Comparison of ENCODE assay signal across 20 mouse cellular contexts in genomic region chr9:56605443-56605806, GRCm38 (mm10).
DNase-seq lines count a peak whose midpoint lies in the region; ATAC-seq lines count a peak whose summit lies in the region.
"Had no signal": no experiment of that assay in that cellular context is flagged by ENCODE, and none has a peak within 500 bp of the region (broad histone marks: within the 10 kb centered on the region; RNA-seq: fewer than 3 reads in every experiment).

No protein-coding gene starts in this region.

- DNase-seq in hindbrain, embryonic 11.5 days (ENCODE audit: low spot score): no peak
- DNase-seq in MN1 (ENCODE audit: low spot score): peak; percentile 14
- no peak for DNase-seq in midbrain, embryonic 14.5 days
- no peak for DNase-seq in layer of hippocampus, postnatal 10 days (ENCODE audit: low spot score in 2 of 2)
- DNase-seq in testis, postnatal 10 days (ENCODE audit: low spot score): no peak
- DNase-seq: cerebellum, adult 9-10 months; gastrocnemius, postnatal 10 days; heart, adult 2 months; kidney, adult 11 months; layer of hippocampus, adult 9-11 months; lung, adult 2 months; right cerebral cortex, postnatal 4 days had no signal

- H3K9ac ChIP-seq in hindbrain, embryonic 12.5 days: no peak overlapping the region
- no peak overlapping the region for H3K9ac ChIP-seq in hindbrain, embryonic 11.5 days (ENCODE audit: low read depth, low read length)
- no peak overlapping the region for H3K9ac ChIP-seq in forebrain, embryonic 15.5 days (replicated peaks)
- H3K9ac ChIP-seq in midbrain, embryonic 14.5 days (replicated peaks; ENCODE audit: low read length): no peak overlapping the region
- H3K9ac ChIP-seq: liver, embryonic 12.5 days had no signal

- H3K27me3 ChIP-seq in hindbrain, embryonic 12.5 days: peaks cover 3% of the 10 kb centered on the region; the same call in 1 of the 2 replicates
- no peaks in the 10 kb centered on the region for H3K27me3 ChIP-seq in hindbrain, embryonic 11.5 days (ENCODE audit: control insufficient read depth, insufficient read depth, low read length)
- no peaks in the 10 kb centered on the region; the same call in 1 of the 2 replicates for H3K27me3 ChIP-seq in forebrain, embryonic 15.5 days
- H3K27me3 ChIP-seq in midbrain, embryonic 14.5 days (ENCODE audit: control insufficient read depth, insufficient read depth, low read length): no peaks in the 10 kb centered on the region

- peak overlapping the region; percentile 58; the same call in 1 of the 2 replicates for H3K27ac ChIP-seq in hindbrain, embryonic 12.5 days
- H3K27ac ChIP-seq in hindbrain, embryonic 11.5 days (ENCODE audit: low read depth, low read length): no peak overlapping the region
- H3K27ac ChIP-seq in forebrain, embryonic 15.5 days (replicated peaks): peak overlapping the region; percentile 62
- peak overlapping the region; percentile 43; the same call in 1 of the 2 replicates for H3K27ac ChIP-seq in midbrain, embryonic 14.5 days (replicated peaks; ENCODE audit: low read depth, low read length)
- H3K27ac ChIP-seq: heart, adult 2 months; limb, embryonic 12.5 days; liver, embryonic 12.5 days; stomach, postnatal 0 days had no signal

- H3K9me3 ChIP-seq in hindbrain, embryonic 12.5 days (replicated peaks): no peaks in the 10 kb centered on the region
- H3K9me3 ChIP-seq in hindbrain, embryonic 11.5 days (ENCODE audit: control insufficient read depth, low read length): no peaks in the 10 kb centered on the region
- no peaks in the 10 kb centered on the region for H3K9me3 ChIP-seq in forebrain, embryonic 15.5 days
- H3K9me3 ChIP-seq in midbrain, embryonic 14.5 days (ENCODE audit: control insufficient read depth, low read length): no peaks in the 10 kb centered on the region
- H3K9me3 ChIP-seq: embryonic facial prominence, embryonic 10.5 days; limb, embryonic 12.5 days; liver, embryonic 12.5 days; megakaryocyte, embryonic 14.5 days had no signal

- no peak overlapping the region for H3K4me2 ChIP-seq in hindbrain, embryonic 12.5 days (replicated peaks)
- H3K4me2 ChIP-seq in hindbrain, embryonic 11.5 days (replicated peaks; ENCODE audit: low read depth, low read length): no peak overlapping the region
- H3K4me2 ChIP-seq in forebrain, embryonic 15.5 days (replicated peaks): no peak overlapping the region
- H3K4me2 ChIP-seq in midbrain, embryonic 14.5 days (ENCODE audit: low read length): no peak overlapping the region

- no peak; the same call in 1 of the 2 replicates for ATAC-seq in hindbrain, embryonic 12.5 days (ENCODE audit: low FRiP score)
- no peak for ATAC-seq in hindbrain, embryonic 11.5 days (ENCODE audit: low FRiP score)
- peak; percentile 69 for ATAC-seq in forebrain, embryonic 15.5 days (replicated peaks)
- ATAC-seq in midbrain, embryonic 14.5 days (ENCODE audit: low FRiP score, low TSS enrichment): peak; percentile 25; the same call in 1 of the 2 replicates
- ATAC-seq: liver, embryonic 12.5 days had no signal

- H3K36me3 ChIP-seq in hindbrain, embryonic 12.5 days: no peaks in the 10 kb centered on the region
- H3K36me3 ChIP-seq in hindbrain, embryonic 11.5 days (ENCODE audit: control insufficient read depth, insufficient read depth, low read length): no peaks in the 10 kb centered on the region
- no peaks in the 10 kb centered on the region for H3K36me3 ChIP-seq in forebrain, embryonic 15.5 days
- no peaks in the 10 kb centered on the region for H3K36me3 ChIP-seq in midbrain, embryonic 14.5 days (ENCODE audit: control insufficient read depth, insufficient read depth, low read length)
- H3K36me3 ChIP-seq: embryonic facial prominence, embryonic 10.5 days; limb, embryonic 12.5 days; liver, embryonic 12.5 days had no signal

- H3K4me3 ChIP-seq in hindbrain, embryonic 12.5 days: no peak overlapping the region
- no peak overlapping the region for H3K4me3 ChIP-seq in hindbrain, embryonic 11.5 days (ENCODE audit: low read depth, low read length)
- H3K4me3 ChIP-seq in forebrain, embryonic 15.5 days: no peak overlapping the region
- no peak overlapping the region for H3K4me3 ChIP-seq in midbrain, embryonic 14.5 days (replicated peaks; ENCODE audit: low read depth, low read length)
- H3K4me3 ChIP-seq: heart, adult 2 months; limb, embryonic 12.5 days; megakaryocyte, embryonic 14.5 days; myocyte had no signal

- H3K4me1 ChIP-seq in hindbrain, embryonic 12.5 days: peaks cover 40% of the 10 kb centered on the region
- peaks cover 8% of the 10 kb centered on the region; the same call in 1 of the 2 replicates for H3K4me1 ChIP-seq in hindbrain, embryonic 11.5 days (replicated peaks; ENCODE audit: control insufficient read depth, insufficient read depth, low read length)
- peaks cover 52% of the 10 kb centered on the region for H3K4me1 ChIP-seq in forebrain, embryonic 15.5 days
- peaks cover 40% of the 10 kb centered on the region for H3K4me1 ChIP-seq in midbrain, embryonic 14.5 days (ENCODE audit: control insufficient read depth, insufficient read depth, low read length)

Comparison
In these comparisons a context has a peak if more than half of its experiments do, and no peak if none do; other contexts are left out.
1. ATAC-seq: peak in forebrain, embryonic 15.5 days (single experiment) and midbrain, embryonic 14.5 days (single experiment); none in hindbrain, embryonic 12.5 days (single experiment) and hindbrain, embryonic 11.5 days (single experiment).